In the genomic region with DNA sequence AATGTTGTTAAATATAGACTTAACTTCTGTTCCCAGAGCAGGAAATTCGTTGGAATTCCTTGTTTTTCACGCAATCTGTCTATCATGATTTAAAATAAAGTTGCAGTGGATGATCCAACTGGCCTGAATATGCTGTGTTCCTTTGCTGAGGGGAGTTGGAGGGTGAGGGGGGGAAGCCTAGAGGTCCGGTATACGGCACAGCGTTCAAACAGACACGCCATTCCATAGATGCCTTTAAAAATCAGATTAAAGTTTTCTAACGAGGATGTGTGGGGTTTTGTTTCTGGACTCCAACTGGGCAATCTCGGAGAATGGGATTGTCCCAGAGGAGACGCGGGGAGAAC, we compare ENCODE assay signal across 10 mouse cellular contexts. TPM values are rescaled to one million over a fixed set of nuclear protein-coding genes. Genes with fewer than 3 reads are reported as not detected.
DNase-seq lines count a peak whose midpoint lies in the region; ATAC-seq and TF ChIP-seq lines count a peak whose summit lies in the region.
"Had no signal": no experiment of that assay in that cellular context is flagged by ENCODE, and none has a peak within 500 bp of the region (broad histone marks: within the 10 kb centered on the region; RNA-seq: fewer than 3 reads in every experiment).

No protein-coding gene starts in this region.

- peaks cover 6% of the 10 kb centered on the region; the same call in 1 of the 2 replicates for H3K36me3 ChIP-seq in kidney, embryonic 14.5 days (ENCODE audit: control insufficient read depth, insufficient read depth, low read length)
- no peaks in the 10 kb centered on the region for H3K36me3 ChIP-seq in embryonic facial prominence, embryonic 11.5 days (replicated peaks; ENCODE audit: control insufficient read depth, insufficient read depth, low read depth, low read length)
- H3K36me3 ChIP-seq in hindbrain, embryonic 15.5 days = no peaks in the 10 kb centered on the region
- H3K36me3 ChIP-seq in myocyte (ENCODE audit: control insufficient read depth, insufficient read depth) = peaks cover 8% of the 10 kb centered on the region

- H3K4me1 ChIP-seq in kidney, embryonic 14.5 days (ENCODE audit: control insufficient read depth, insufficient read depth, low read length) = peaks cover 22% of the 10 kb centered on the region
- H3K4me1 ChIP-seq in embryonic facial prominence, embryonic 11.5 days (ENCODE audit: control insufficient read depth, insufficient read depth, low read length) = peaks cover 2% of the 10 kb centered on the region
- peaks cover 57% of the 10 kb centered on the region for H3K4me1 ChIP-seq in hindbrain, embryonic 15.5 days (replicated peaks)

- no peak for ATAC-seq in kidney, embryonic 14.5 days (ENCODE audit: low FRiP score, low TSS enrichment)
- ATAC-seq in embryonic facial prominence, embryonic 11.5 days (replicated peaks; ENCODE audit: insufficient number of reproducible peaks, low FRiP score, low TSS enrichment, low read depth) = no peak
- ATAC-seq in hindbrain, embryonic 15.5 days (ENCODE audit: low FRiP score, low read depth) = no peak

- no peak for DNase-seq in kidney, adult 9 months
- DNase-seq in embryonic facial prominence, embryonic 11.5 days (ENCODE audit: low spot score) = no peak
- no peak for DNase-seq in adrenal gland, postnatal 4 days (ENCODE audit: low spot score in 2 of 2)
- DNase-seq in layer of hippocampus, adult 9-10 months (ENCODE audit: low spot score) = no peak
- no peak for DNase-seq in left cerebral cortex, adult 9 months (ENCODE audit: low spot score in 2 of 2)
- DNase-seq: cerebellum, adult 11 months had no signal

- no peaks in the 10 kb centered on the region for H3K9me3 ChIP-seq in kidney, embryonic 14.5 days (ENCODE audit: control insufficient read depth, low read length)
- no peaks in the 10 kb centered on the region for H3K9me3 ChIP-seq in embryonic facial prominence, embryonic 11.5 days (replicated peaks; ENCODE audit: control insufficient read depth, low read length)
- H3K9me3 ChIP-seq in hindbrain, embryonic 15.5 days = no peaks in the 10 kb centered on the region

- H3K9ac ChIP-seq in kidney, embryonic 14.5 days (ENCODE audit: low read depth, low read length) = peak overlapping the region; percentile 65; the same call in 1 of the 2 replicates
- peak overlapping the region; percentile 74; the same call in 1 of the 2 replicates for H3K9ac ChIP-seq in embryonic facial prominence, embryonic 11.5 days (replicated peaks; ENCODE audit: low read length)
- no peak overlapping the region for H3K9ac ChIP-seq in hindbrain, embryonic 15.5 days

- TF ChIP-seq POLR2A in myocyte (IDR thresholded peaks at IDR 0.05; ENCODE audit: insufficient read length, low read depth) = no peak

- peak overlapping the region; percentile 53 for H3ac ChIP-seq in myocyte (ENCODE audit: control insufficient read depth, insufficient read length)

- peaks cover 36% of the 10 kb centered on the region for H3K79me2 ChIP-seq in myocyte (ENCODE audit: control insufficient read depth, insufficient read depth)

- peak overlapping the region; percentile 79 for H3K27ac ChIP-seq in kidney, embryonic 14.5 days (ENCODE audit: low read depth, low read length)
- peak overlapping the region; percentile 22 for H3K27ac ChIP-seq in embryonic facial prominence, embryonic 11.5 days (replicated peaks; ENCODE audit: low read depth, low read length)
- no peak overlapping the region for H3K27ac ChIP-seq in hindbrain, embryonic 15.5 days (replicated peaks)

- H3K27me3 ChIP-seq in kidney, embryonic 14.5 days (ENCODE audit: control insufficient read depth, insufficient read depth, low read length) = no peaks in the 10 kb centered on the region
- H3K27me3 ChIP-seq in embryonic facial prominence, embryonic 11.5 days (ENCODE audit: control insufficient read depth, insufficient read depth, low read length) = no peaks in the 10 kb centered on the region
- peaks cover 45% of the 10 kb centered on the region for H3K27me3 ChIP-seq in hindbrain, embryonic 15.5 days
- H3K27me3 ChIP-seq in myocyte (ENCODE audit: control insufficient read depth, insufficient read depth, insufficient read length) = no peaks in the 10 kb centered on the region

- H3K4me3 ChIP-seq in kidney, embryonic 14.5 days (ENCODE audit: low read length) = peak overlapping the region; percentile 43; the same call in 1 of the 2 replicates
- H3K4me3 ChIP-seq in embryonic facial prominence, embryonic 11.5 days (ENCODE audit: low read depth, low read length) = peak overlapping the region; percentile 18
- peak overlapping the region; percentile 14; the same call in 1 of the 2 replicates for H3K4me3 ChIP-seq in hindbrain, embryonic 15.5 days
- peak overlapping the region; percentile 65 for H3K4me3 ChIP-seq in myocyte

- 6% methylated on average over 10 of the region's 10 CpGs for WGBS in kidney, embryonic 14.5 days
- under 1% methylated on average over 10 of the region's 10 CpGs for WGBS in embryonic facial prominence, embryonic 11.5 days
- 3% methylated on average over 10 of the region's 10 CpGs for WGBS in hindbrain, embryonic 15.5 days

- peak overlapping the region; percentile 79 for H3K4me2 ChIP-seq in kidney, embryonic 14.5 days (replicated peaks; ENCODE audit: low read depth, low read length)
- H3K4me2 ChIP-seq in embryonic facial prominence, embryonic 11.5 days (ENCODE audit: low read depth, low read length) = peak overlapping the region; percentile 79
- H3K4me2 ChIP-seq in hindbrain, embryonic 15.5 days = peak overlapping the region; percentile 97
- H3K4me2 ChIP-seq in myocyte (ENCODE audit: low read depth) = peak overlapping the region; percentile 93

TF ChIP-seq in myocyte, 11 proteins besides CTCF, POLR2A, EP300 and RAD21:
- TF ChIP-seq SRF (IDR thresholded peaks at IDR 0.05; ENCODE audit: control insufficient read depth, insufficient read length, low read depth) (no peak), MYOG (IDR thresholded peaks at IDR 0.05; ENCODE audit: control insufficient read depth in 1 of 3, insufficient read depth in 1 of 3, insufficient read length in 2 of 3, low read depth in 2 of 3) (no peak), MAX (IDR thresholded peaks at IDR 0.05; ENCODE audit: low read depth) (no peak), TCF3 (IDR thresholded peaks at IDR 0.05; ENCODE audit: insufficient read length, low read depth) (no peak), POLR2AphosphoS2 (IDR thresholded peaks at IDR 0.05; ENCODE audit: insufficient read length, low read depth) (no peak), E2F4 (IDR thresholded peaks at IDR 0.05; ENCODE audit: insufficient read depth) (no peak), TCF12 (IDR thresholded peaks at IDR 0.05; ENCODE audit: insufficient read depth, poor library complexity, severe bottlenecking) (no peak), MYOD1 (IDR thresholded peaks at IDR 0.05; ENCODE audit: control insufficient read depth in 1 of 3, insufficient read length in 2 of 3, low read depth in 2 of 3) (no peak), REST (IDR thresholded peaks at IDR 0.05; ENCODE audit: insufficient read depth, insufficient read length) (no peak), USF1 (IDR thresholded peaks at IDR 0.05; ENCODE audit: low read depth) (no peak), CEBPB (IDR thresholded peaks at IDR 0.05; ENCODE audit: insufficient read depth, poor library complexity, severe bottlenecking) (no peak)

RNA-seq across cellular contexts. Expression of a gene that starts 2.2 kb away (rescaled TPM):
- 22.4 and 30.9 TPM in 2 replicates for polyA plus RNA-seq in kidney, embryonic 14.5 days (2014; fragmentation: Nextera tagmentation; extraction: Ambion mirVana)
- 28.9 and 29.6 TPM in 2 replicates for polyA plus RNA-seq in embryonic facial prominence, embryonic 11.5 days (2014; fragmentation: Nextera tagmentation; extraction: Ambion mirVana)
- polyA plus RNA-seq in hindbrain, embryonic 15.5 days (2015; fragmentation: Nextera tagmentation; extraction: Ambion mirVana) = 6.9 and 7.1 TPM in 2 replicates
- 49.6 TPM for polyA plus RNA-seq in myocyte (2012; fragmentation: generic; extraction: Trizol)
- 10 to 100 TPM; 13.3 to 13.7 TPM for total RNA-seq in adrenal gland, postnatal 4 days (2021)
- total RNA-seq: MEL had no signal

Comparison
In these comparisons a context has a peak if more than half of its experiments do, and no peak if none do; other contexts are left out.
1. H3K4me3 ChIP-seq: peak in every context shown above with its lines; median percentile 65 in myocyte; 43 in kidney, embryonic 14.5 days; 18 in embryonic facial prominence, embryonic 11.5 days; 14 in hindbrain, embryonic 15.5 days.